Mouse (Mus musculus) megakaryocyte, embryonic 14.5 days (primary cell): ENCODE results near the gene Bicd1. TPM values are rescaled to one million over a fixed set of nuclear protein-coding genes. Genes with fewer than 3 reads are reported as not detected.

Experiments
- H3K27me3 ChIP-seq: replicated peaks from 2 replicates; pipeline ENCODE3; 2012; ENCODE audit warnings: inconsistent platforms
- H3K36me3 ChIP-seq: replicated peaks from 2 replicates; pipeline ENCODE3; 2012; ENCODE audit warnings: low read length, inconsistent platforms, mixed read lengths
- H3K4me1 ChIP-seq: 2 replicates; pipeline ENCODE4 v1.6.1; 2012; ENCODE audit warnings: inconsistent platforms
- H3K4me3 ChIP-seq: replicated peaks from 2 replicates; pipeline ENCODE3; 2012; ENCODE audit warnings: moderate library complexity, mild to moderate bottlenecking, inconsistent platforms
- H3K9me3 ChIP-seq: 2 replicates; pipeline ENCODE4 v1.6.1; 2012; ENCODE audit warnings: inconsistent platforms
- FLI1 ChIP-seq: IDR thresholded peaks from 2 replicates; pipeline ENCODE4 v1.6.1; 2012; ENCODE audit warnings: low read length, inconsistent platforms, mixed read lengths
- GATA1 ChIP-seq: IDR thresholded peaks from 3 replicates; pipeline ENCODE4 v1.6.1; 2012; ENCODE audit warnings: mixed read lengths, low read length, inconsistent platforms, borderline replicate concordance
- polyA plus RNA-seq: library from polyadenylated mRNA; stranded (reverse); fragments of >175 nt; gene quantifications from 2 replicates; pipeline ENCODE4 v1.2.3, GENCODE M21; 2012; ENCODE audit warnings: low replicate concordance; ENCODE audit not compliant: insufficient read depth

Bicd1 gene
- polyA plus RNA-seq, 1 experiment, result 0.28 TPM

- Histone ChIP-seq H3K27me3 (no peaks in the 10 kb centered on the region), H3K4me1 (peaks cover 4% of the 10 kb centered on the region; the same call in 1 of the 2 replicates), H3K4me3 (no peak overlapping the region), H3K36me3 (peaks cover 30% of the 10 kb centered on the region), H3K9me3 (no peaks in the 10 kb centered on the region)
- TF ChIP-seq GATA1, result no peak
- TF ChIP-seq FLI1, result no peak
These were observed 87.2 kb downstream of the Bicd1 start for GRCm38 (mm10) chr6:149495925-149496324.

DNA sequence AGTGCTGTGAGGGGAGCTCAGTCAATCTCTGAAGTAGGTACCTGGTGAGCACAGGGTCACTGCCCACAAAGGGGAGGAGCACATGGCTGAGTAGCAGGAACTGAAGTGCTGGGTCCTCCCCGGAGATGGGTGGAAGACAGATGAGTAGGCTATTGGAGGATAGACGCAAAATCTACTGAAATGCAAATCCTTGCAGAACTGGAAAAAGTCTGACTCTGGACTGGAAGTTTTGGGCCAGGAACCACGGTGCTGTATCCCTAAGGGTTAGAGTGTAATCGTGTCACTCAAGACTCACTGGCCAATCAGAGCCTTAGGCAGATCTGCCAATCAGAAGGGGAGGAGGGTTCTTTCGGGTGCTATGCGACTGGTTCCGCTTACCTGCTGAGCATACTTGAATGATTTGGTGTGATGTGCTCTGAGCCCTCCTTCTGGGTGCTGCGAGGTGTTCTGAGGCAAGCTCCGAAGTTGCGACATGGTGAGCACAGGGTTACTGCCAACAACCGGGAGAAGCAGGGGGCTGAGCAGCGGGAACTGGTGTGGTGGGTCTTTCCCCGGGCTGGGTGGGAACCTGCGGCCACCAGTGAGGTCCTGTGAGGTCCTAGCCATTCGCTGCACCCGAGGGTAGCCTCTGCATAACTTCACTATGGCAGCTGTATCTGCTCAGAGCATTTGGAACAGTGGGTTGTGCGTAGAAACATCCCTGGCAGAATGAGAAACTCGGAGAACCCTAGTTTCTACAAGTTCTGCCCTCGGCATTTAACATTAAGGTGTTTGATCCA lies 157.2 kb downstream of the Bicd1 start:
- peak overlapping the region; percentile 94 for H3K4me3 ChIP-seq
- TF ChIP-seq FLI1 (no peak), GATA1 (no peak)
- no peaks in the 10 kb centered on the region for H3K36me3 ChIP-seq
- no peaks in the 10 kb centered on the region for H3K9me3 ChIP-seq
- no peaks in the 10 kb centered on the region for H3K27me3 ChIP-seq
- H3K4me1 ChIP-seq, result peaks cover 13% of the 10 kb centered on the region

GRCm38 (mm10) chr6:149567219-149567618 lies 158.5 kb downstream of the Bicd1 start:
- no peaks in the 10 kb centered on the region for H3K9me3 ChIP-seq
- TF ChIP-seq FLI1 (no peak), GATA1 (no peak)
- no peak overlapping the region for H3K4me3 ChIP-seq

GRCm38 (mm10) chr6:149574288-149574687 lies 165.6 kb downstream of the Bicd1 start:
- Histone ChIP-seq H3K27me3 (no peaks in the 10 kb centered on the region), H3K9me3 (0 out of 2 replicates have a peak, but pooled peaks cover 3% of the 10 kb centered on the region), H3K4me1 (no peaks in the 10 kb centered on the region; the same call in 1 of the 2 replicates), H3K4me3 (no peak overlapping the region), H3K36me3 (no peaks in the 10 kb centered on the region)
- no peak for TF ChIP-seq FLI1
- TF ChIP-seq GATA1, result no peak

More at GRCm38 (mm10) chr6:149567219-149567618, 158.5 kb downstream of the Bicd1 start:
- Histone ChIP-seq H3K27me3 (no peaks in the 10 kb centered on the region), H3K4me1 (peaks cover 13% of the 10 kb centered on the region), H3K36me3 (no peaks in the 10 kb centered on the region)

DNA sequence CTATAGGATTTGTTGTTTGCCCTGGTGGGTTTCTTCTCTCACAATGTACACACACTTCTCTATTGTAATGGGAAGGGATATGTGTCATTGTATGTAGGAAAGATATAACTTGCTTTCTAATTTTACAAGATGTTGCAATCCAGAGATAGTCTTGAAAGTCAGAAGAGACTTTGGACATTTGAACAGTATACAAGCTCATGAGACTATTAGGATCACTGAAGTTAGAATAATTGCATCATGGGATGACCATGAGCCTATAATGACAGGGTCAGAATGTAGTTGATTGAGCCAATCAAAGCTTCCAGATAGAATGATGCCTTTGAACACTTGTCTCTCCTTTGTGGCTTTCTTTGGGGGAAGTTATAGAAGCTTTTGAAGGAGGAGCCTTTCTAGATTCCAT lies 171.4 kb downstream of the Bicd1 start:
- Histone ChIP-seq H3K9me3 (peaks cover 20% of the 10 kb centered on the region), H3K27me3 (no peaks in the 10 kb centered on the region), H3K36me3 (no peaks in the 10 kb centered on the region), H3K4me1 (no peaks in the 10 kb centered on the region; the same call in 1 of the 2 replicates), H3K4me3 (no peak overlapping the region)
- TF ChIP-seq GATA1 (no peak), FLI1 (no peak)

DNA sequence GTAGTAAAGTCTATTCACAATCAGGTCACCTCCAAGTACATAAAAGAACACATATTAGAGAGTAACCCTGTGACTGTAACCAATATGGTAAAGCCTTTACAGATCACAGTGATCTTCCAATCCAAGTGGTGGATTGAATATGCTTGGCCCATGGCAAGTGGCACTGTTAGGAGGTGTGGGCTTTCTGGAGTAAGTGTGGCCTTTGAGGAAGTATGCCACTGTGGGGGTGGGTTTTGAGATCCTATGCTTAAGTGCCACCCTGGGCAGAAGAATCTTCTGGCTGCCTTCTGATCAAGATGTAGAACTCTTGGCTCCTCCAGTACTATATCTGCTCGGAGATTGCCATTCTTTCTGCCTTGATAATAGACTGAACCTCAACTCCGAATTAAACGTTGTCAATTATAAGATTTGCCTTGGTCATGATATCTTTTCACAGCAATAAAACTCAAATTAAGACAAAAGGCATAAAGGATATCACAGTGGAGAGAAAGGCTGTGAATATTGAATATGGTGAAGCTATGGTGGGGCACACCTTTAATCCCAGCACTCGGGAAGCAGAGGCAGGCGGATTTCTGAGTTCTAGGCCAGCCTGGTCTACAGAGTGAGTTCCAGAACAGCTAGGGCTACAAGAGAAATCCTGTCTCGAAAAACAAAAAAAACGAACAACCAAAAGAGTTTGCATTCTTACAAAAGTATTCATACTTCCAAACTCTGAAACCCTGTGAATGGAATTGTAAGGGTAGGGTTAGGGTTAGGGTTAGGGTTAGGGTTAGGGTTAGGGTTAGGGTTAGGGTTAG lies 177.2 kb downstream of the Bicd1 start:
- Histone ChIP-seq H3K27me3 (no peaks in the 10 kb centered on the region), H3K4me1 (no peaks in the 10 kb centered on the region), H3K36me3 (no peaks in the 10 kb centered on the region), H3K4me3 (no peak overlapping the region), H3K9me3 (peaks cover 29% of the 10 kb centered on the region)
- TF ChIP-seq GATA1 (no peak), FLI1 (no peak)

Other genes starting within 250 kb of the Bicd1 start
- gene Amn1, start 220.2 kb upstream of the Bicd1 start, polyA plus RNA-seq, result 1.6 TPM in 1 of 2 replicates, not detected in the other
- 0.39 and 3.8 TPM in 2 replicates for gene Resf1, start 99.5 kb upstream of the Bicd1 start, polyA plus RNA-seq